Mouse (Mus musculus) common myeloid progenitor, adult 5-6 weeks (primary cell): ENCODE results near the gene Eef1b2. TPM values are rescaled to one million over a fixed set of nuclear protein-coding genes. Genes with fewer than 3 reads are reported as not detected.
"Not testable (repeated sequence)": the region's sequence is repeated elsewhere in the genome, so short reads cannot be mapped to it uniquely, and the experiment has no call there.

ENCODE experiments used
- ATAC-seq: replicated peaks from 2 replicates; pipeline ENCODE4 v1.8.0; 2016; ENCODE audit warnings: low read depth, mild to moderate bottlenecking, moderate TSS enrichment, inconsistent platforms; ENCODE audit not compliant: poor library complexity, severe bottlenecking
- total RNA-seq: library from RNA; stranded (forward); fragments of 200-1000, 187-1606 nt; gene quantifications from 2 replicates; pipeline ENCODE4 v1.2.3, GENCODE M21; 2017

Gene Eef1b2
- 2,942 and 3,478 TPM in 2 replicates for total RNA-seq

DNA sequence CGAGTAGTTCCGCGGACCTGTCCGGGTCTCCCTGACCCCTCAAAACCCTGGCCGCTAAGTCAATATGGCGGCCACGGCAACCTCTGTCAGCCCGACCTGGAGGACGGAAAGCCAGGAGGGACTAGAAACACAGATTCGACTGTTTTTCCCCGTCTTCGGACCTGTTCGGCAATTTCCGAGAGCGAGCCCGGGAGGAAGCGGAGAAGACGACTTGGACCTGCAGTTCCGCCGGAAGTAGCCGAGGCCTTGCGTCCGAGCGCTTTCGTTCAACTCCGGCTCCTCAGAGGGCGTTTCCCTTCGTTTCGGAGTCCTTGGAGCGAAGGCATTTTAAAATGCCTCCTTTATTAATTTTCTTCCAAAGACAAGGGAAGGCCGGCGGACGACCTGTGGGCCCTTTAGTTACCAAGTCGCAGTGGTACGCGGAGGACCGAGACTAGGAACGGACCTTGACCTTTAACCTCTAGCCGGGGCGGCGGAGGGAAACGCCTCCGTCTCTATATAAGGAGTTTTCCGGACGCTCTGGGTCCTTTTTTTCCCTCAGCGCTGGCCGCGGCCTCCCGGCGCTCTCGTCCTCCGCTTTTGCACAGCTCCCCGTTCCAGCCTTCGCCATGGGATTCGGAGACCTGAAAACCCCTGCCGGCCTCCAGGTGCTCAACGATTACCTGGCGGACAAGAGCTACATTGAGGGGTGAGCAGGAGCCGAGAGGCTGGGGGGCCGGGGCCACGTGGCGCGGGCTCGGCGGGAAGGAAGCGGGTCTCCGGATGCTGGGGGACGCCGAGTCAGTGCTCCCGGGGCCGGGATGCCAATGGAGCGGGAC, at the start of gene Eef1b2, which contains the start of gene Ndufs1:
Eef1b2 (plus strand) TSS at position 222 of the 818 bp plus-strand sequence.
Ndufs1 (minus strand) TSS at position 230 of the 818 bp plus-strand sequence.
- peak; percentile 85 for ATAC-seq

DNA sequence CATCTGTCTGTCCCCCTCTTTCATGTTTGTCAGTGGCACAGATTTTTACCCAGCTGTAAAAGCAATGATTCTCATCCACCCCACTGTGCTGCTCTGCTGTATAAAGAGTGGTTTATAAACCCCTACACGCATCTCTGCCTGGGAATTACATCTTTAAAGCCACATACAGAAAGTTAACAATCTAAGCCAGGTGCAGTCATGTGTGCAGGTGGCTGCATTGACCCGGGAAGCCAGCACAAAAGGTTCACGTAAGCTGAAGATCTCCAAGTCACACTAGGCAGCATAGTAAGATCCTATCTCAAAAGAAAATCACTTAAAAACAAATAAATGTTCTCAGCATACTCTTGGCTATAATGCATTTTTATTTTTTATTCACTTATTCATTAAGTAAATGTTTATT, 47.4 kb upstream of the Eef1b2 start:
- ATAC-seq = no peak

DNA sequence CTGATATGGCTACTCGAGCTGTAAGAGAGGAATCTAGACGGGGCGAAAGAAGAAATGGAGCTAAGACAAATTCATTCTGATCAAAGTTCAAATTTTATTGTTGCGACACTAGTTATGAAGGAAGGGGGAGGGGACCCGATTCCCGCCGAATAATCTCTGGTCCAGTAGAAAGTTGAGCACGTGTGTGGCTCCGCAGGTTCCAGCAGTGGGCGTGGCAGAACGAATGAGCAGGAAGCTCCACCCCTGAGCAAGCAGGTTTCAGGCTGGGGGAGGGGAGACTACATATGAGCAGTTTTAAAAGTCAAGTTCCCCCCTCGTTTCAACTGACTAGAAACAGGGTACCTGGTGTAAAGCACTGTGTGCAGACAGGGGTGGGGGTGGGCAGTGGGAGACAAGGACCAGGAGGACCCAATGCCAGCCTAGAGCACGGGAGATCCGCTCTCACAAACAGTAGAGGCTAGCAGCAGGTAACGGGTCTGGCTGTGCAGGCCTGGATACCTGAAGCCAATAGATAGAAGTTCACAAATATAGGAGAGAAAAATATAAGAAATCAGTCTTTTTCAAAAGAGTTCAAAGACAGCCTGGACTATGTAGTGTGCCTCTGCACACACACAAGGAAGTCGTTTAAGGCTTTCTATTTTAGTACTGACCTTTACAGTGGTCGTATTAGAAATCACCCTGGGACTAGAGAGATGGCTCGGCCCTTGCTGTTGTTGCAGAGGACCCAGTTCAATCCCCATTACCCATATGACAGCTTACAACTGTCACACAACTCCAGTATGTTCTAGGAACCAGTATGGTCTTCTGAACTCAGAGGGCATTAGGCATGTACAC, 46.6 kb upstream of the Eef1b2 start:
- ATAC-seq = peak; percentile 28

DNA sequence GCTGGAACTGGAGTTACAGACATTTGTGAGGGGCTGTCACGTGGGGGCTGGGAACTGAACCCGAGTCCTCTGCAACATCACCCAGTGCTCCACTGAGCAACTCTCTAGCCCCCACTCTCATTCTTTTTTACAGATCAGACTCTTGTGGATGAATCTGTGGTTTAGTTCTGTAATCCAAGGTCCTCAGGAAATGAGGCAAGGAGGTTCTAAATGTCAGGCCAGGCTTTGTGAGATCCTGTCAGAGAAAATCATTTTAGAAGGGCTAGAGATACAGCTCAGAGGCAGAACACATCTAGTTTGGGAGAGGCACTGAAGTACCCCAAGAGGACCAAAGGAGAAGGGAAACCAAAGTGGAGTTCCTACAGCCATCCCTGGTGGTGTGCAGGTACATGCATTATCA, 45.7 kb upstream of the Eef1b2 start:
- peak; percentile 28; the same call in 1 of the 2 replicates for ATAC-seq

DNA sequence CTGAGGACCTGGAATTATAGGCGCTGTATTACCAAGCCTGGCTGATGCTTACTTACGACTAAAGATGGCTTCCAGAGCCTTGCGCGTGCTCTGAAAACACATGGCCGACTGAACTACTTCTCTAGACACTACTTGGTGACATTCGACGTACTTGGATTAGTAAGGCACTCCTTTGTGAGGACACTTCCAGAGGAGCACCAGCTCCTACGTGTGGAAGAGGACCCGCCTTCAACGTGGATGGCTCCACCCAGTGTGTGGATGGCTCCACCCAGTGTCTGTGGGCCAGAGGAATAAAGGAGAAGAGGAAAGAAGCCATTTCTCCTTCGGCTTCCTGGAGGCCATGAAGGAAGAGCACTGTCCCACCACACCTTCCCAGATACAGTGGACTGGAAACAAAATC, 44.9 kb upstream of the Eef1b2 start:
- no peak for ATAC-seq

DNA sequence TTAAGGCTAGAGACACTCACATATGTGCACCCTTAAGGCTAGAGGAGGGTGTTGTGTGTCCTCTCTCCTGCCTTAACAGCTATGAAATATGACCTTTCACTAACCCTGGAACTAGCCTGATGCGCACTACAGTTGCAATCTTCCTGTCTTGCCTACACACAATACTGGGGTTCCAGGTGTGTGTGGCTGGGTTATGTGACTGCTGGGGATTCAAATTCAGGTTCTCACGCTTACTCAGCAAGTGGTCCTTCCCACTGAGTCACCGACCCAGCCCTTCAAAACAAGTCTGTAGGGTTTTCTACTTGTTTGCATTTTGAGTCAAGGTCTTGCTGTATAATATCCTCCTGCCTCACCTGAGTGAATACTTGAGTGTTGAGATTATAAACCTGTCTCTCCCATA, 42.1 kb upstream of the Eef1b2 start:
- ATAC-seq = no peak

DNA sequence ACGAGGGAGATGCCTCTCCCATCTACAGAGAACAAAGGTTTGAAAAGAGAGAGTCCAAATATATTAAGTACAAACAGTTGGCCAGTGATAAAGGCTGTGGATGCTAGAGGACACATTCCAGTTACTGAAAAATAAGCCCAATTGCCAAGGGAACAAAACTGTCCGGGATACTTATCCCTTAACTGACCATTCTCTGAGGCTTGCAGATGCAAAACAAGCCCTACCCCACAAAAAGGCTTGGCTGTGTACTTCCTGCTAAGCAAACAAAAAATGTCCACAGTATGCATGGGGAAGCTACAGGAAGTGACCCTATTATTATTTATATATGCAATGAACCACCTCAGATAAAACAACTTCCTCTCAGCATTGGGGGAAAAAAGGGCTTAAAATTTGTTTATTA, 38.7 kb upstream of the Eef1b2 start:
- ATAC-seq = no peak

DNA sequence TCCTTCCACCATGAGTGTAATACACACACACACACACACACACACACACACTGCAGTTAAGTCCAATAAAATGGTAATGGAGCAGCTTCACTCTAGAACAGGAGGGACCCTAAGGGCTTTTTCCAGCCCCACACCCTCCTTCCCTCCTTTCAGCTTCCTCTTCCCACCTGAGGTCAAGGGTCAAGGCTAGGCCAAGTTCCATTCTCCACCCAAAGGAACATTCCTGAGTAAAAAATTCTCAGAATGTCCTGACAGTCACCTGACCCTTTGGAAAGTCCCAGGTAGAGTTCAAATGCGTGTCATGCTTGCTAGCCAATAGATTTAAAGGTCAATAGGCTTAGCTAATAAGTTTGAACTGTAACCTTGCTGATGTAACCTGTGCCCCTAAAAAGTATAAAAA, 38.0 kb upstream of the Eef1b2 start:
- not testable (repeated sequence) for ATAC-seq

DNA sequence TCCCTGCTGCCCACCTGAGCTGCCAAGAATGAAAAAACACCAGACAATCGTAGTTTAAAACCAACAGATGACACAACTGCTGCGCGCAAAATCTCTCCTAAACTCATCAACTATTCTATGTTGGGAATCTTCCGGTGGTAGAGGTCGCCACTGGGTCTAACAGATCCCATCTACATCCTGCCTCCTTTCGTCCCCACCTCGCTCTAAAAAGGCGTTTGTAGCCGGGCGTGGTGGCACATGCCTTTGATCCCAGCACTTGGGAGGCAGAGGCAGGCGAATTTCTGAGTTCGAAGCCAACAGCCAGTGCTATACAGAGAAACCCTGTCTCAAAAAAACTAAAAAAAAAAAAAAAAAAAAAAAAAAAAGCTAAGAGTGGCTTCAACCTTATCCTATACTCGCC, 36.4 kb upstream of the Eef1b2 start:
- no peak for ATAC-seq

DNA sequence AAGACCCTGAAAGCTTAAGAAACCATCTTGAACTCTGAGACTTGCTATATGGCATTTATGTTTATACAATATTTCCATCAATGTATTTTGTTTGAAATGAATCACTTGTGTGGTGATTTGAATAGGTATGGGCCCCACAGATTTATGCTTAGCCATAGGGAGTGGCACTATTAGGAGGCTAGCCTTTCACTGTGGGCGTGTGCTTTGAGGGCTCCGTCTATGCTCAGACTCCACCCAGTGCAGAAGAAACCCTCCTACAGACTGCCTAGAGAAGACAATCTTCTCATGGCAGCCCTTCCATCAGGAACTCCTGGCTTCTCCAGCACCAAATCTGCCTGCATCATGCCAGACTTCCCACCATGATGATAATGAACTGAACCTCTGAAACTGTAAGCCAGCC, 8.0 kb upstream of the Eef1b2 start:
- ATAC-seq = no peak

DNA sequence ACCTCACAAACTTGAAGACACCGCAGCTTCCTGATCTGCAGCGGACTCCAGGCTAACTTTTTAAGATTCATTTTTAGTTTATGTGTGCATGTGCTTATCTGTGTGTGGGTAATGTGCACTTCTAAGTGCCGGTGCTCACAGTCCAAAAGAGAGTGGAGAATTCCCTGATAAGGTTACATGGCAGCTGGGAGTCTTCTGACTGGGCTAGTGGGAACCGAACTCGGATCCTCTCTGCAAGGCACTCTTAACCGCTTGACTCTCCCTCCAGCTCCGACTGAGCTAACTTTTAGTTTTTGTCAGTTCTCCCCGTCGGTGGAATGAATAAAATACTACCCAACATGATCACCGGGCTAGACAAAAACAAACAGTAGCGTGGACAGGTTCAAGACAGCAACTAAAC, 772 bp upstream of the Eef1b2 start:
- ATAC-seq = no peak

DNA sequence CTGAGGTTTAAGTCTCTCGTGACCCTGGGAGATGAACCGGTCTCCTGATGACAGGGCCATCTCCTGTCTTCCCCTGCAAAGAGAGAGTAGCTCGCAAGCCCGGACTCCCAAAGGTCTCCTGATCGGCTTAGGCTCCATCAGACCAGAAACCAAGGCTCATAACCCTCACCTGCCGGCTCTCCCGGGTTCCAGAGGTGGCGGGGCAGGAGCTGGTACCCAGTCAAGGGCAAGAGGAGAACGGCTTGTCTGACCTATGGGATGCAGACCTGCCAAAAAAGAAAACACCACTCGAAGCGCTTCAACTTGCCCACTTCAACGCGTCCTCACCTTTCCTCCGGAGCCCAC, 394 bp upstream of the Eef1b2 start:
- peak; percentile 20 for ATAC-seq

DNA sequence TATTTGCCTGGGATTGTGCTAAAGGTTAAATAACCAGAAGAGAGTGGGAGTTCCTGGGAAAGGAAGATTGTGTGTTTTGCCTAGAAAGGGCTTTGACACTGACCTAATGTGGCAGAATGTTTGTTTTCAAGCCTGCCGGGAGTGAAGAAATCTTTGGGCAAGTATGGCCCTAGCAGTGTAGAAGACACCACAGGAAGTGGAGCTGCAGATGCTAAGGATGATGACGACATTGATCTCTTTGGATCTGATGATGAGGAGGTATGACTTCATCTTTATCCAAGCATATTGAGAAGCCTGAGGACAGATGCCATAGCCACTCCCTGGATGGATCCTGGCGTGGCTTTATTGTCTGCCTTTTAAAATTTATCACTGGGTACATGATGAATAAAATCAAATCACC, 1.7 kb downstream of the Eef1b2 start:
- no peak for ATAC-seq

DNA sequence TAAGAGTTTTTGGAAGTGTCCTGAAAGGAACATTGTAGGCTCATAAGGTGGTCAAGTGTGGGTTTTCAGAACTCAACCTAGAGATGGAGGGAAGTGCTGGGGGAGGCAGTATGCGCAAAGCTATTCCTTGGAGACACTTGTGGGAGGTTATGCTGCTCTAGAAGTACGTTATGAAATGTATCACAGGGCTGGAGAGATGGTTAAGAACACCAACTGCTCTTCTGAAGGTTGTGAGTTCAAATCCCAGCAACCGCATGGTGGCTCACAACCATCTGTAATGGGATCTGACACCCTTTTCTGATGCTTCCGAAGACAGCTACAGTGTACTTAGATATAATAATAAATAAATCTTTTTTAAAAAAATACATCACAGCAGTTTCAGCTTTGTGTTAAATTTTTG, 3.5 kb downstream of the Eef1b2 start:
- no peak for ATAC-seq

DNA sequence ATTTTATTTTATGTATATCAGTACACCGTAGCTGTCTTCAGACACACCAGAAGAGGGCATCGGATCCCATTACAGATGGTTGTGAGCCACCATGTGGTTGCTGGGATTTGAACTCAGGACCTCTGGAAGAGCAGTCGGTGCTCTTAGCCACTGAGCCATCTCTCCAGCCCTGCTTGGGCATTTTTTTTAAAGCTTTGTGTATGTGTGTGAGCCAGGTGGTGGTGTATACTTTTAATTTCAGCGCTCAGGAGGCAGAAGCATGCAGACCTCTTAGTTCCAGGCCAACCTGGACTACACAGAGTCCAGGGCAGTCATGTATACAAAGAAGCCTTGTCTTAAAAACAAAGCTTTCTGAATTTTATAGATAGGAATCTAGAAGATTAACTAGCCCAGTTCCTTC, 4.0 kb downstream of the Eef1b2 start:
- ATAC-seq = not testable (repeated sequence)

DNA sequence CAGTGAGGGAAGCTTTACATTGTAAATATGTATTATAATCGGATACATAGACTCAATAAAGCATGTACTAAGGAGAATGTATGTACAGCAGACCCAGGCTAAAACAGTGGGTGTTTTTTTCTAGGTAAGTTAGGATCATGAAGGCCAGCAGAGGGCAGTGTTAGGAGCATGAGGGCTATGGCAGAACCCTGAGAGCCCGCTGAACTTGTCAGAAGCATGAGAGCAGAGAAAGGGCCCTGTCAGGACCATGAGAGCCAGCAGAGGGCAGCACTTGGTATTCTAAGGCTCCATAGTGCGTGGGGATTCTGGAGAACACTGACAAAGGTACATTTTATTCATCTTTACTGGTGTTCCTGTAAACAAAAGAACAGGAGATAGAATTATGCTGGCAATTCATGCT, 4.4 kb downstream of the Eef1b2 start:
- ATAC-seq = peak; percentile 78

DNA sequence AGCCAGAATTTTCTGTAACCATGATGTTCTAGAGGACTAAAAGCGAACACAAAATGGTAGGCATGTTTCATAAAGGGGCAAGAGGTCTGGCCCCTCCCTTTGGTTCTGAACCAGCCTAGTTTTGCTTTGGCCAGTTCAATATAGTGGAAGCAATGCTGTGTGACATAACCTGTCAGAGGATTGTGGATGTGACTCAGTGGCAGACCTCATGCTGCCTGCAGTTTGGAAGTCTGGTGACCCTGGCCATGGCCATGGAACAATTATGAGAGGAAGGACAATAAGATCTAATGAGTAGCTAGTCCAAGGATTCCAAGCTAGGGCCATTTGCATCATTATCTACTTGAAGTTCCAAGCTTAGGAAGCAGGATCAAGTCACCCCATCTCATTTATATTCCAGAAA, 4.9 kb downstream of the Eef1b2 start:
- no peak for ATAC-seq

DNA sequence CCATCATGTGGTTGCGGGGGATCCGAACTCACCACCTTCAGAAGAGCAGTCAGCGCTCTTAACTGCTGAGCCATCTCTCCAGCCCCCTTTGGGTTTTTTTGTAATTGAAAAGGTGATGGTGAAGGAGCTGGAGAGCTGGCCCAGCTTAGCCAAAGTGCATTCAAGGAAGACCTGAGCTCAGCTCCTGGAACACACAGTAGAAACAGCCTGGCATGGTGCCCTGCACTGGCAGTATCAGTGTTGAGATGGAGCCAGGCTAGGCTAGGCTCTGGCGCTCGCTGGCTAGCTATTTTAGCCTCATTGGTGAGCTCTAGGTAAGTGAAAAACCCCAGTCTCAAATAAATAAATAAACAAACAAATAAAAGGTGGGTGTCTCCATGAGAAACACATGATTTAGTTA, 5.6 kb downstream of the Eef1b2 start:
- no peak for ATAC-seq

DNA sequence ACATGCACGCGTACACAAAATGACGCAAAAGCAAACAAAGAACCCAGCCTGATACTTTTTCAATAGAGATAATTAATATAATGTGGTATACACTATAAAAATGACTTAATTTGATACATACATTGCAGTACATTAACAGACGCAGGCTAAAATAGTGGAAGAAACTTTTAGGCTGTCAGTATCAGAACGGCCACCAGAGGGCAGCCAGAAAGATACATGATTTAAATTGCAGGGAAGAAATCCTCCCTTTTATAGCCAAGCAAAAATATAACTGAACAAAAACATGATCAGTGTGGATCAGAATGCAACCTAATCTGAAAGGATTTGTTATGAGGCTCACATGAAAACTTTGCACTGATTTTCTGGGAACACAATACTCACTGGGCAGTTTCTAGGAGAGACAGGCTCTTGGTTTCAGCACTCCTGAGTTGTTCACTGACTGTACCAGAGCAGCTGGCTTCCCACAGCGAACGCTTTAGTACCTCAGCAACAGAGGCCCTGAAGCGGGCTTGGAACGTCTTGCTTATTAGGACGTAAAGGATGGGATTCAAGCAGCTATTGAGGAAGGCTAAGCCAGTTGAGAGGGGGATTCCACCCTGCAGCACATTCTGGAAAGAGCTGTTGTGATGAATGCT, 6.1 kb downstream of the Eef1b2 start:
- ATAC-seq = no peak

DNA sequence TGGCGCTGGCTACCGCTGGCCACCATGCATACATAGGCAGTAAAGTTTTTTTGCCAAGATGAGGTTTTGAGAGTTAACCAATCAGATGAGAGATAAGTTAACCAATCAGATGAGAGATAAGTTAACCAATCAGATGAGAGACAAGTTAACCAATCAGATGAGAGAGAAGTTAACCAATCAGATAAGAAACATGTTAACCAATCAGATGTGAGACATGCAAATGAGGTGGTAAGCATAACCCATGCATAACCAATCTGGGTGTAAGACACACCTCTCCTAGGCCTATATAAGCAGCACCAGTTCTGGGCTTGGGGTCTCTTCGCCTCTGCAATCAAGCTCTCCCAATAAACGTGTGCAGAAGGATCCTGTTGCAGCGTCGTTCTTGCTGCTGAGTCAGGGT, 8.8 kb downstream of the Eef1b2 start:
- not testable (repeated sequence) for ATAC-seq

DNA sequence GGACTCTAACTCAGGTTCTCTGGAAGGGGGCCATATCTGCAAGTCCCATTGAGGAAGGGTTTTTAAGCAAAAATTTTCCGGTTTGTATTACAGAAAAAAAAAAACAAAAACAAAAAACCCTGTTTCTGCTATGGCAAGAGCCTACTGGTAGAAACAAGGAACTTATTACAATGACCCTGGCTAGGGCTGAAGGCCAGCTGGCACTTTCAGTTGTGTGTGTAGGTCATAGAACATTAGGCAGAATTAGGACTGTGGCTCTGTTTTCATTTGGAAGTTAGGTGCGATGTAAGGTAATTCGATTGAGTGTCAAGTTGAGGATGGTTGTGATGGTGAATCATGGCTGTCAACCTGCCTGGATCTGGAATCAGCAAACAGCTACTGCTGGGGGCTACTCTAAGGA, 11.9 kb downstream of the Eef1b2 start:
- ATAC-seq = no peak
